Mouse (Mus musculus) Patski (cell line): ENCODE measurements at regions not wholly inside any gene's neighbourhood (a gene's known extent, or its start where the extent isn't known, plus 50 kb on each side); places are given as distances from the start of the nearest gene placed in this dataset.

Experiments used
- ATAC-seq: fragments of 100-300 bp; one replicate; pipeline ENCODE4 v1.8.0; 2021
- CTCF ChIA-PET: fragments of 350-600 bp; sonication (Branson Sonifier 250); formaldehyde crosslinking; loops from one replicate; lab custom pipeline; 2022; ENCODE audit warnings: inconsistent platforms; lab: Charles Lee
- POLR2A ChIA-PET: fragments of 350-600 bp; sonication (Branson Sonifier 250); formaldehyde crosslinking; loops from one replicate; lab custom pipeline; 2022; ENCODE audit warnings: antibody characterized with exemption, inconsistent platforms; lab: Charles Lee
- DNase-seq: peaks from one replicate; pipeline ENCODE4 v3.0.0-alpha.2; 2011; ENCODE audit warnings: low read depth, low spot score
- H3K27me3 ChIP-seq: fragments of 371-371 bp; one replicate; pipeline ENCODE4 v1.5.1; 2021
- CTCF ChIP-seq: fragments of 100-300 bp; IDR thresholded peaks from one replicate; pipeline ENCODE4 v1.5.1; 2021
- in situ Hi-C: fragments of 300-500 bp; cut with MboI; formaldehyde crosslinking; loops from 3 replicates; pipeline ENCODE4 v1.11.1; 2018; ENCODE audit warnings: low pct_unique_long_range_greater_than_20kb, mixed read lengths

GRCm38 (mm10) chr13:83785643-83786042 lies 281.8 kb downstream of the Mef2c start:
- ATAC-seq = no peak

GRCm38 (mm10) chr13:83809535-83809934 lies 305.7 kb downstream of the Mef2c start:
- TF ChIP-seq CTCF = no peak
- no peak for DNase-seq
- CTCF ChIA-PET = interaction anchor here (1.0 kb wide), 1 partner anchor 11 kb away, joined by 3 read pairs; no protein-coding TSS in a partner anchor
- no peaks in the 10 kb centered on the region for H3K27me3 ChIP-seq
- POLR2A ChIA-PET = no interaction called here
- in situ Hi-C loops = no loop called here
- no peak for ATAC-seq

More at GRCm38 (mm10) chr13:83785643-83786042, 281.8 kb downstream of the Mef2c start:
- POLR2A ChIA-PET = no interaction called here
- H3K27me3 ChIP-seq = no peaks in the 10 kb centered on the region
- no peak for TF ChIP-seq CTCF
- CTCF ChIA-PET = no interaction called here
- in situ Hi-C loops = no loop called here
- DNase-seq = no peak

GRCm38 (mm10) chr13:83820291-83820690 lies 316.5 kb downstream of the Mef2c start:
- no peak for TF ChIP-seq CTCF
- DNase-seq = no peak
- POLR2A ChIA-PET = no interaction called here
- no peaks in the 10 kb centered on the region for H3K27me3 ChIP-seq
- in situ Hi-C loops = no loop called here
- no peak for ATAC-seq
- CTCF ChIA-PET = no interaction called here

GRCm38 (mm10) chr13:83820721-83821120 lies 316.9 kb downstream of the Mef2c start:
- TF ChIP-seq CTCF = no peak
- DNase-seq (no peak), ATAC-seq (no peak)
- no peaks in the 10 kb centered on the region for H3K27me3 ChIP-seq
- POLR2A ChIA-PET = no interaction called here
- in situ Hi-C loops = no loop called here
- CTCF ChIA-PET = no interaction called here

GRCm38 (mm10) chr13:83824926-83825325 lies 321.1 kb downstream of the Mef2c start:
- in situ Hi-C loops = no loop called here
- POLR2A ChIA-PET = no interaction called here
- CTCF ChIA-PET = no interaction called here

GRCm38 (mm10) chr13:83826841-83827463 lies 323.1 kb downstream of the Mef2c start:
- no peak for DNase-seq
- no peaks in the 10 kb centered on the region for H3K27me3 ChIP-seq
- CTCF ChIA-PET = no interaction called here
- no peak for TF ChIP-seq CTCF
- in situ Hi-C loops = no loop called here
- no peak for ATAC-seq
- POLR2A ChIA-PET = no interaction called here

More at GRCm38 (mm10) chr13:83824926-83825325, 321.1 kb downstream of the Mef2c start:
- ATAC-seq = no peak
- no peak for DNase-seq
- H3K27me3 ChIP-seq = no peaks in the 10 kb centered on the region
- TF ChIP-seq CTCF = no peak

- H3K27me3 ChIP-seq = peaks cover 53% of the 10 kb centered on the region
- ChIA-PET CTCF (no interaction called here), POLR2A (no interaction called here)
- no peak for TF ChIP-seq CTCF
- ATAC-seq = no peak
- in situ Hi-C loops = no loop called here
- no peak for DNase-seq
Observed at GRCm38 (mm10) chr13:83865932-83866685, 356.0 kb upstream of the Tmem161b start.

- in situ Hi-C loops = no loop called here
- no peak for ATAC-seq
- CTCF ChIA-PET = no interaction called here
- DNase-seq = no peak
- TF ChIP-seq CTCF = no peak
- peaks cover 57% of the 10 kb centered on the region for H3K27me3 ChIP-seq
- POLR2A ChIA-PET = no interaction called here
Observed at GRCm38 (mm10) chr13:83867211-83867610, 354.9 kb upstream of the Tmem161b start.

- ChIA-PET CTCF (no interaction called here), POLR2A (no interaction called here)
- H3K27me3 ChIP-seq = peaks cover 57% of the 10 kb centered on the region
- no peak for TF ChIP-seq CTCF
- in situ Hi-C loops = no loop called here
- ATAC-seq (no peak), DNase-seq (no peak)
Observed at GRCm38 (mm10) chr13:83867831-83868473, 354.1 kb upstream of the Tmem161b start.

- CTCF ChIA-PET = no interaction called here
- in situ Hi-C loops = no loop called here
- POLR2A ChIA-PET = no interaction called here
- ATAC-seq = no peak
- peaks cover 53% of the 10 kb centered on the region for H3K27me3 ChIP-seq
- no peak for TF ChIP-seq CTCF
- no peak for DNase-seq
Observed at GRCm38 (mm10) chr13:83868922-83869321, 353.2 kb upstream of the Tmem161b start.
